Mouse (Mus musculus) lung, adult 2 months (tissue): ENCODE measurements around the gene Slc47a2.

Source experiments
- CTCF ChIP-seq: fragments of 200-500 bp; IDR thresholded peaks from 2 replicates; pipeline ENCODE4 v1.5.1; 2011; ENCODE audit warnings: mild to moderate bottlenecking, low read length, control low read depth; ENCODE audit not compliant: insufficient read depth
- POLR2A ChIP-seq: fragments of 200-500 bp; IDR thresholded peaks from 2 replicates; pipeline ENCODE4 v1.6.1; 2011; ENCODE audit warnings: low read depth, mild to moderate bottlenecking, control low read depth, low read length, borderline replicate concordance; ENCODE audit errors: extremely low read depth

DNA sequence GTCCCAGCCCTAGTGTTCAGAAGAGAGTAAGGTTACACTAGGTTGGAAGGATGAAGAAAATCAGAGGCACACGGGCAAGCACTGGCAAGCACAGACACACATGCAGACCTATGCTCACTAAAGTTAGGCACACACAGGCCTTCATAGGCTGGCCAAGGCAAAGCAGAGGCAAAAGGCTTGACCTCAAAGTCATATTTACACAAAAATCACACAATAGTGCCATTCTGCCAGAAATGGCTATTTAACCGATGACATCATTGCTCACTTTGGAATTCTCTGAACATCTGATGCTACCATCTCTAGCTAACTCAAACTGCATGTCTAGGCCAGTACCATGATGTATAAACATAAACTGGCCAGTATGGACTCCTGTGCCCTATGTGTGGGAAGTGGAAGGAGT, 68.7 kb downstream of the Slc47a2 start:
- TF ChIP-seq POLR2A (no peak), CTCF (no peak)
